Mouse (Mus musculus): ENCODE measurements around the gene Cckbr. TPM values are rescaled to one million over a fixed set of nuclear protein-coding genes. Genes with fewer than 3 reads are reported as not detected.
A peak's percentile ranks its signal among the peaks of the same experiment; 100 is the strongest.

Gene Cckbr
- total RNA-seq (2022): 10 to 100 TPM in 1 of 4 experiments, 1 to 10 TPM in 3; 8.6 to 10.8 (median 9.4) TPM

- DNase-seq (ENCODE audit: low spot score in 2 of 2): no peak
Observed at GRCm38 (mm10) chr7:105425424-105426043, at the start of gene Cckbr. Cckbr (plus strand) TSS chr7:105425731.

DNA sequence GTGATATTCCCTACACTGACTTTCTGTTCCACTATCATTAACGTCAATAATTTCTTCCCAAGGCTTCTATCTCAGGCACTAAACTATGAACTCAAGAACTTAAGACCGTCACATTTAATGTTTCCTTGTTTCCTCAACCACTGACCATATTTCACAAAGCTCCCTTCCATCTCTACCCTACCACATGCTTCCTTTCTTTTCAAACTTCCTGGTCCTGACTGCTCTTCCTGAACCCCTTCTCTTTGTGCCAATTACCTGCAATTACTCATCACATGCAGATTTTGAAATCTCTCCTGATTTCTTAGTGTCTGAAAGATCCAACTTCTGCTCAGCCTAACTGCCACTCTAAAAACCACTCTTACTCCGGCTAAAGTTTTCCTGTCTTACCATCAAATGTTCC, 45.2 kb upstream of the Cckbr start:
- no peak for DNase-seq (ENCODE audit: low spot score in 2 of 2)

DNA sequence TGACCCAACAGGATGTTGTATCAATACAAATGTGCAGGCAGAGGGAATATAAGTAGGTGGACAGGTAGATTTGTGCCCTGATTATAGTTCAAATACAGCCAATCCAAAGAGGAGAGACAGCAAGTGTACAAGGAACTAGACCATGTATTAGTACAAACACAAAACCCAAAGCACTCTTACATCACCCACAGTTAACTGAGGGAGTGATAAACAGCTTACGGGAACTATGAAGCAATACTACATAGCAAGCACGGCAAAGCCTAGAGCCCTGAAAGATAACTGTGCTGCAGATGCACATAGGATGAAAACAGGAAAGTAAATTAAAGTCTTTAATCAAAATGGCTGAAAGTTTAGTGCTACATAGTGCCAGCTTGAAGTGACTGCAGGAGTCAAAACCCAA, 37.8 kb upstream of the Cckbr start:
- DNase-seq (ENCODE audit: low spot score in 2 of 2): no peak

DNA sequence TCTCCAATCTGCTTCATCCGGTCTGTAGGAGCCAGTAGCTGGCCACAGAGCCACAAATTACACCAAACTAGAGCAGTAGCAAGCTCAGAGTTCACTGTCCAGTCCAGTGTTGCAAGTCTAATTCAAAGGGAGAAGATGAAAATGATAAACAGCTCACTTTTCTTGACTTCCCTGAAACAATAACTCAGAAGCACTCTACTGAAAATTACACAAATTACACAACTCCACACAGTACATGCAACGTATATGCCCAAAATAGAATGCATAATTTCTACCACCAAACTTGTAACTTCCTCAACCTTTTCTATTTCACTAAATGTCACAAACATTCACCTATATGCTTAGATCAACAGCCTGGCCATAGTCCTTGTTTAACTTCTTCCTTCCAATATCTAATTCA, 35.3 kb upstream of the Cckbr start:
- no peak for DNase-seq (ENCODE audit: low spot score in 2 of 2)

- no peak for DNase-seq (ENCODE audit: low spot score in 2 of 2)
Observed at GRCm38 (mm10) chr7:105394606-105395005, 30.9 kb upstream of the Cckbr start.

GRCm38 (mm10) chr7:105395131-105395820, 30.3 kb upstream of the Cckbr start:
- no peak for DNase-seq (ENCODE audit: low spot score in 2 of 2)

- no peak for DNase-seq (ENCODE audit: low spot score in 2 of 2)
Observed at GRCm38 (mm10) chr7:105396126-105396525, 29.4 kb upstream of the Cckbr start.

DNA sequence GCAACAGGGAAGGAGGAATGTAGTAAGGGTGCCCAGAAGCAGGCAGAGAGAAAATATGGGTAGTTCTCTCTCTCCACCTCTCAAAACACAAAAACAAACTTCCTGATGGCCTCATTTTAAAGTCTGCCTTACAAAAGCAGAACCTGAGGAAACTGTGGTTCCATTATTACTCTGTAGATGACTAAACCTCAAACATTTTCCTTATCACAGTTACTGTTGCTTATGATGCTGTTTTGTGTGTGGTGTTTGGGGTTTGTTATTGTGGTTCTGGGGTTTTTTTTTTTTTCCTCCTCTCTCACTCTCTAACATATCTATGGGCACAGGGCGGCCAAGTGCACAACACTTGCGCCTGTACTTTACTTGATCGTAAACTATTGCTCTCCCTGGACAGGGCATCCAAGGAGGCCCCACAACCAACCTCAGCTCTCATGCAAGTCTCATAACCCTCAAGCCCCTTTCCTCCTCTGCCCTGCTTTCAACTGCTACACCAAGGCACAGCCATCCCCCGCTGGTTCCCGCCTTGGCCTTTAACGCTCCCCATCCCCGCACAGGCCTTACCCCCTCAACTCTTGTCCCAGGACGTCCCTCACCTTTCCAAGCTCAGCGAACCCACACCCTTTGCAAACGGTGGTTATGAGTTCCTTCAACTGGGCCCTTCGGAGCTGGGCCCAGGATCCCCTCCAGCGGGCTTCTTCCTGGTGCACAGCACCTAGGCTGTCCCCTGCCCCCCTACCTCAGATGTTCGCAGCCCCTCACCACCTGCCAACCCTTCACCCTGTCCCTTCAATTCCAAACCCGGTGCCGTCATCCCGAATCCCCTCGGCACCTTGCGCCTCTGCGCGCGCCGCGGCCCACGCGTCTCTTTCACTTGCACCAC, 26.2 kb upstream of the Cckbr start:
- DNase-seq (ENCODE audit: low spot score in 2 of 2): no peak

DNA sequence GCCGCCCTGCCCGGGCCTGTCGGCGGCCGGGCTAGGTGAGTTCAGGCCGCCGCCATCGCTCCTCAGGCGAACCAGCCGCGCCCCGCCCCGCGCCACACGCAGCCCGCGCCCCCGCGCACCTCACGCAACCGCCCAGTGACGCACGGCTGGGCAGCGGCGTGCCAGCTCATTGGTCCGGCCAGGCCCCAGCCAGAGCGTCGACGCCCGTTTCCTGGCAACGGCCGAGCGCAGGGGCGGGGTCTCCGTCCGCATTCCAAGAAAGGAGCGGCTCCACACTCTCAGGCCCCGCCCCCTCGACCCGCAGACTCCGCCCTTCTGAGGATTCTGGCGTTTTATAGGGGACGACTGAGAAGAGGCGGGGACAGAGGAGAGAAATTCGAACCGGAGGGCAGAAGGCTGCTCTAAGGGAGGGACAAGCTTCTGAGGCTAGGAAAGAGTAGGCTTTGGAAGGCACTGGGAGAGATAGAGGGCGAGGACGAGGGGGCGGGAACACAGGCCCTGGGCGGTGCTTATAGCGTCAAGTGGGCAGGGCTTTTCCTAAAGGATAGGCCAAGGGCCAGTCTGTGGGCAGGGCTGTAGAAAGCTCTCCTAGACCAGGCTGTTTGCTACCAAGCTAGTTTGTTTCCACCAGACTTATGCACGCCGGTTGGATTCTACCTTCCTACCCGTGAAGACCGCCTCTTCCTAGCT, 25.5 kb upstream of the Cckbr start, which contains the start of gene Fam160a2:
Gene Fam160a2 (minus strand): TSS at position 120 of the 690 bp plus-strand sequence.
- DNase-seq (ENCODE audit: low spot score in 2 of 2): peak; percentile 99

DNA sequence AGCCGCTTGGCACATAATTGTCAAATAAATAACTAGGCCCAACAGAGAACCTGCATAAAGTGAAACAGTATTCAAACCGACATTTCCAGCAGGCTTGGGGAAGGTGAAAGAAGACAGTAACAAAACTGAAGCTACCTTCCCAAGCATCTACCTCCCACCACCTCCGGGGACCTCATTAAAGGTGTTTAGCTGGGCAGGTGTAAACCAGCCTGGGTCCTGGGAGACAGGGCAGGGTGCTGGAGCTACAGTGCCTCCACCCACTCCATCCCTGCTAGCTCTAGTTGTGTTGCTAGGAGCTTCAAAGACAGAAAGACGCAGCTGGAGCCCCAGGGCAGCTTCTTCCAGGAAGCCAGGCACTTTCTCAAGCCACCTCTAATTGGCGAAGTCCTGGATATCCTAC, 21.3 kb upstream of the Cckbr start, which contains the start of gene Cnga4:
Gene Cnga4 (plus strand): TSS at position 301 of the 400 bp plus-strand sequence.
- no peak for DNase-seq (ENCODE audit: low spot score in 2 of 2)

DNA sequence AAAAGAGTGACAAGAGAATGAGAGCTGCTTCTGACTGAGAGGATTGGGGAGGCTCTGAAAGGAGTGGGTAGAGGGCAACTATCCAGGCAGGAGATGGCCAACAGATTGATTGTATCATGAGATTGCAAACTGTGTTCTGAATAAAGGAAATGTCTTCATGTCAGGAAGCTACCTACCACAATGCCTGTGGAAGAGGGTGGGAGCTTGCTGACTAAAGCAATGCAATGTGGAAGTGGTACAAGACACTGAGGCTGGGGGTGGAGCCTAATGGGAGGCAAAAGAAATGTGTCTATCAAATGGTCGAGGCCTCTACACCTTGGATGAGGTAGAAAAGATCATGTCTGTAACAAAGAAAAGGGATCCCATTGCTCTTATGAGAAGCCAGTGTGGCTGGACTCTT, 19.2 kb upstream of the Cckbr start:
- DNase-seq (ENCODE audit: low spot score in 2 of 2): no peak

- peak; percentile 60 to 89 for DNase-seq (ENCODE audit: low spot score in 2 of 2)
Observed at GRCm38 (mm10) chr7:105411874-105412632, 13.5 kb upstream of the Cckbr start.

DNA sequence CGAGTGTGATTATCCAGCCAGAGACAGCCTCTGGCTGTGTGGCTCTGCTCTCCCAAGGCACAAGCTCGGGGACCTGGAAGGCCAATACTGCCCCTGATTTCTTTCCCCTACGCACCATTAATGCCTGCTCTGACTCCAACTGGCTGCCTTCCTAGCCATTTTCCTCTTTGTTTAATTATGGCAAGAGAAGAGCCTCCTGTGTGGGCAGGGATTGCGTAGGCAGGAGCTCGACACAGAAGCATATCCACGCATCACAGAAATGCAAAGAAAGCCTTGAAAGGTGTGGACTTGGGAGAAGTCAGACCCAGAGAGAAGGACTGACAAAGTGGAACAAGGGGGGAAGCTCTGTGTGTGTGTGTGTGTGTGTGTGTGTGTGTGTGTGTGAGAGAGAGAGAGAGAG, 11.1 kb upstream of the Cckbr start:
- no peak for DNase-seq (ENCODE audit: low spot score in 2 of 2)

GRCm38 (mm10) chr7:105416529-105416928, 9.0 kb upstream of the Cckbr start:
- DNase-seq (ENCODE audit: low spot score in 2 of 2): no peak

- no peak for DNase-seq (ENCODE audit: low spot score in 2 of 2)
Observed at GRCm38 (mm10) chr7:105418106-105418505, 7.4 kb upstream of the Cckbr start.

DNA sequence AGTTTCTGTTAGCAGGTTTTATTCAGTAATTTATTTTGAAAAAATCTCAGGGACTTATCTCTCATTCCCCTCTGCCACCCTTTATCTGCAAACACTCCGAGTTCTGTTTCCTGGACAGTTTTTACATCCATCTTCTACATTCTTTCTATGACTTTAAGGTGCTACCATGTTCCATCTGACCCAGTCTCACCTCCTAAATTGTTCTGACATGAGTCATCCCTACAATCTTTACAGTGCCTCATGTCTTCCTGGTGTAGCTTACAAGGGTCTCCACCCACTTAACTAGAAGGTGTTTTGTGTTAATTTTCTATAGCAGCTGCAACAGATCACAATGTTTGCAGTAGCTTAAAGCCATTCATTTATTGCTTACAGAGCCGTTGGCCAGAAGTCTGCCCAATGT, 4.6 kb upstream of the Cckbr start:
- no peak for DNase-seq (ENCODE audit: low spot score in 2 of 2)

DNA sequence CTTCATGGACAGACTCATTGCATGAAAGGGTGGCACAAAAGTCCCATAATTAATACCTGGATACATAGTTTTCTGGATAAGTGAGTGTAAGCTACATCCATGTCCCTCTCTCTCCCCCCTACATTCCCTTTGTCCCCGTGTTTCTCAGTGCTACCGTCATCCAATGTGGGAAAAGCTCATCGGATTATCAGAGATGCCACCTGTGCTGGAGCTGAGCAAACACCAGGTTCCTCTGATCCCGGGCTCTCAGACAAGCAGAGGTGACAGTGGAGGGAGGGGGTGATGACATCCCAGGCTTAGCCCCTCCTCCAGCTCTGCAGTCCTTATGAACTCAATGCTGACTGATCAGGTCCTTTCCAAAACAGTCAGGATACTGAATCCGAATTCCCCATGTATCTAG, 1.2 kb upstream of the Cckbr start:
- no peak for DNase-seq (ENCODE audit: low spot score in 2 of 2)

DNA sequence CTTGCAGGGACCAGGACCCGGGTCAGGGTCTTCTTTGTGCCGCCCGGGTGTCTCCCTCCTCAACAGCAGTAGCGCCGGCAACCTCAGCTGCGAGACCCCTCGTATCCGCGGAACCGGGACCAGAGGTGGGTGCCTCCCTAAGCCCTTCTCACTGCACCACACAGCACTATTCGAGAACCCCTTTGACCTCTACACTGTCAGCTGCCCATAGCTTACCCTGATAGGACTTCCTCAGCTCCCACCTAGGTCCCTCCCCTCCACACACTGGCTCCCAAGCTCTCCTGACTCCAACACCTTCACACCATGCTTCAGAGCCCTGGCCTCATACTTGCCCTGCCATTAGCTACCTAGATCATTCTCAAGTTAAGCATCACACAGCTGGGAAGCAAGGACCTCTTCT, 520 bp downstream of the Cckbr start:
- no peak for DNase-seq (ENCODE audit: low spot score in 2 of 2)

DNA sequence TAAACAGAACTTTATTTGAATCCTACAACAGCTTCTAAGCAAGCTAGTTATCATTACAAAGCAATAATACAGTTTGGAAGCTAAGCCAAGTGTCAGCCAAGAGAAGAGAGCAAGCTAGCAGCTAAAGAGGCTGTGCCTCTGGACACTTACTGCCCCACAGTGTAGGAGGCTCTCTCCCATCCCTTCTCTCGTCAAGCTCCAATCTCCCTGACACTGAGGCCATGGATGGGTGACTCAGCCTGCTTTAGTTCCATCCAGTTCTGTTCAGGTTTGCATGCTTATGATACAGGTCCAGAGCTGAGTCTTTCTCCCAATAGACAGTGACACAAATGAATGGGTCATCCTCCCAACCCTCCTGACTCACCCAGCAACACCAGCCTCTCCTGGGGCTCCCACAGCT, 6.5 kb downstream of the Cckbr start:
- no peak for DNase-seq (ENCODE audit: low spot score in 2 of 2)

GRCm38 (mm10) chr7:105433859-105434258, 8.3 kb downstream of the Cckbr start:
- DNase-seq (ENCODE audit: low spot score in 2 of 2): no peak

DNA sequence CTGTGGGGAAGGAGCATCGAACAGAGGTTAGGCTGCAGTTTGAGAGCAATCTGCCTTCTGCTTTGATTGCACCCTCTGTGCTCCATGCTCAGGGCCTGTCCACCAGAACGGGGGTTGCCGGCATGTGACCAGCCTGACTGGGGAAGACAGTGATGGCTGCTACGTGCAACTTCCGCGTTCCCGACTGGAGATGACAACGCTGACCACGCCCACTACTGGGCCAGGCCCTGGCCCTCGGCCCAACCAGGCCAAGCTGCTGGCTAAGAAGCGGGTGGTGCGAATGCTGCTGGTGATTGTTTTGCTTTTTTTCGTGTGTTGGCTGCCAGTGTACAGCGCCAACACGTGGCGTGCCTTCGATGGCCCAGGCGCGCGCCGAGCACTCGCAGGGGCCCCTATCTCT, 9.3 kb downstream of the Cckbr start:
- DNase-seq (ENCODE audit: low spot score in 2 of 2): no peak

Data from layer of hippocampus, adult 8-10 months (tissue).